Mouse (Mus musculus): ENCODE measurements around the gene Lhx5.

GRCm38 (mm10) chr5:120429692-120430091 lies 1.8 kb upstream of the Lhx5 start:
- no peak for TF ChIP-seq CTCF (IDR thresholded peaks at IDR 0.05; ENCODE audit: borderline replicate concordance, control insufficient read depth, extremely low read depth, insufficient read depth, low read length, poor library complexity)
- TF ChIP-seq POLR2A (IDR thresholded peaks at IDR 0.05; ENCODE audit: control insufficient read depth, extremely low read depth, insufficient read depth, low read length, poor library complexity): no peak

Data from thymus, adult 2 months (tissue).